Mouse (Mus musculus): ENCODE data around the gene Gm8267.
"Not testable (repeated sequence)": the region's sequence is repeated elsewhere in the genome, so short reads cannot be mapped to it uniquely, and the experiment has no call there.

The Gm8267 gene

DNA sequence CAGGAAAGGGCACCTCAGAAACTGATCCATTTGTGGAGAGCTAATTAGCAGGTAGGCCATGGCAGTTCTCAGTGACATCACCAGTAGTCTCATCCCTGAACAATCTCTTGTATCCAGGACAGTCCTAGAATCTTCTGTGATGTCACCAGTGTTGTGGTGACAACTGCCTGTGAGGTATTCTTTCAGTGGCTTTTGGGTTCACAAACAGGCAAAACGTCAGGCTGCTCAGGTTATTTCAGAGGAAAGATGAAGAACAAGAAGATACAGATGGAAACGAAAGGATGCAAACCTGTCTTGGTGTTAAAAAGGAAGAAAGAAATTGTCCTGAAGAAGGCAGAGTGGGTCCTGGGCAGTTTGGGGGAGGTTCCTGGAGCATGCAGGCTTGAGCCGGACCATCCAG lies at the start of gene Gm8267:
Gm8267 (minus strand) TSS at position 101 of the 400 bp plus-strand sequence.
- no peak for DNase-seq

DNA sequence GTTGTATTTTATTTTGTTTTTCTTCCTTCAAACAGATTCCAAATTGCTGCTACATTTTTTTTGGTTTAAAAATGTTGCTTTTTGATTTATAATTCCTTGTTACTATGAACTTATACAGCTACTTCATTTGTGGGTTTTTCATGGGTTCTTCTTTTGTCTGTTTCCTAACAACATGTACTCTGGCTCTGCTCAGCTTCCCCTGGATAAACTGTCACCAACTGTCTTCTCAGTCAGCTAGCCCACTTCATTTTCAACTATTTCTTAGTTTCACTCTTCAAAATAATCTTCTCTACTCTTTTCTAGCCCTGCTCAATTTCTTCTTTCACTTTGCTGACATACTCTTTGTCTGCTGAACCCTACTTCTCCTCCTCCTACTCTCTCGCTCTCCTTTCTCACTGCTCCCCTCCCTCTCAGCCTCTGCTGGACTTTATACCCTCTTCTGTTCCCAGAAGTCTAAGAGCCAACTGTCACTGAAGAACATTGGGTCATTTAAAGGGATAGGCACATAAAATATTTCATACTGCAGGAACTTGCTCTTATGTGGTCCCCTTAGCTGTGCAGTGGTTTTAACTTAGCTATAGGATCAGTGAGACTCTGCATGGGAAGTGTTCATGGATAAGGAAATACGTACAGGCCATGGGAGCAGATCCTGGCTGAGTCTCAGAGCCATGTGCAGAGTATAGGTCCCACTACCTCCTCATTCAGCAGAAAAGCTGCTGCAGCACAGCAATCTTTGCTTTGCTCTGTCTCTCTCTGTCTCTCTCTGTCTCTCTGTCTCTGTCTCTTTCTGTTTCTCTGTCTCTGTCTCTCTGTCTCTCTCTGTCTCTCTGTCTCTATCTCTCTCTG lies 39.6 kb upstream of the Gm8267 start:
- DNase-seq: not testable (repeated sequence)

DNA sequence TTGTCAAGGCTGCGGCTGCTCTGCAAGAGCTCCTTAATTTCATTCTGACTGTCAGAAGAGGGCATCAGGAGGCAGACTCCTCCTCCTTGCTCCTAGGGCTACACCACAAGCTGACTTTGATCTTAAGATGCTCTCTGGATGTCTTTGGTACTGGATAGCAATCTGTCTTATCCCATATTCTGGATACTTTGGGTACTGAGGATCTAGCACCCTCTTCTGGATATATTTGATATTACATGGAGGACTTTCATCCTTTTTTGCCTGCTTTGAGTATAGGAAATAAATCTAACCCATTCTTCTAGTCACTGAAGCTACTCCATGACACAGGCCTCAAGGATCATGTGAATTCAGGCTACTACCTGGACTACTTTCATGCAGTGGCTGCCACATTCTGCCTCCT lies 7.4 kb downstream of the Gm8267 start:
- not testable (repeated sequence) for DNase-seq

DNA sequence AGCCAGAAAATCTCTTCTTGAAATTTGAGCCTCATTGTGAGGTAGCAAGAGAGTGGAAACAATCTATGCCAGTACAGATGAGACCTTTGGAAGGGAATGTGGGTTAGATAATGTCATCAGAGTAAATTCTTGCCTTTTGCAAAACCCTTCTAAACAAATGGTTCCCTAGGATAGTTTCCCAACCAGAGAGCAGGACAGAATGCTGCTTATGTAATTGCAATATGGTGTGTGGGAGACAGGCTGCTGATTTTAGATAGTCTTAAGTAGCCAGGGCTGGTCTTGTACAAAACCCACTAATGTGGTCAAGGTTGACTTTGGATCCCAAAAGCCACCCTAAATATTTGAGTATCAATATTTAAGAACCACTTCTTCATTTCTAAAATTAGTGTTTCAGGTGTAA lies 19.4 kb downstream of the Gm8267 start:
- not testable (repeated sequence) for DNase-seq

DNA sequence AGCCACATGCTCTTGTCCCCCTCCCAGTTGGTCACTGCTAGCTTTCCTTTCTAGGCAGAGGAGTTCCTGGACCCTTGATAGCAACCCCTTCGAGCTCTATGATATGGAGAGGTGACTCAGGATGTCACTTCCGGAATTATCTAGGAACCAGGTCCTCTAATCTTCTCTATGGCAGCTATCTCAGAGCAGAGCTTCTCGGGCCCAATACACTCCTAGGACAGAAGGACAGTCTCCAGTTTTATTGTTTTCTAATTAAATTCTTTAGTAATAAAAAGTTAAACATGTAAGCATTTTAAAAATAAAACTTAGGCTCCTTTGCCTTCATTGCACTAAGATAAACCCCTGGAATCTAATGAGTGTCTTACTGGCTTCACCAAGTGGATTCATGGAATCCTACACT lies 43.8 kb downstream of the Gm8267 start, which contains the start of gene Gm8257:
Gm8257 (minus strand) TSS at position 101 of the 400 bp plus-strand sequence.
- DNase-seq: not testable (repeated sequence)
